Mouse (Mus musculus): ENCODE data around the gene Carmil1. TPM values are rescaled to one million over a fixed set of nuclear protein-coding genes. Genes with fewer than 3 reads are reported as not detected.
A peak's percentile ranks its signal among the peaks of the same experiment; 100 is the strongest.

The Carmil1 gene
- polyA plus RNA-seq, 1 experiment from 2014 or later = 17.5 TPM

- no peaks in the 10 kb centered on the region for H3K4me1 ChIP-seq
- no peaks in the 10 kb centered on the region for H3K36me3 ChIP-seq
- no peaks in the 10 kb centered on the region for H3K27me3 ChIP-seq (ENCODE audit: low read depth, poor library complexity, severe bottlenecking)
- H3K9me3 ChIP-seq (replicated peaks) = no peaks in the 10 kb centered on the region
- no peak for DNase-seq (ENCODE audit: low spot score)
- H3K27ac ChIP-seq (replicated peaks) = no peak overlapping the region
- H3K4me3 ChIP-seq = no peak overlapping the region
- 71% methylated on average over 2 of the region's 2 CpGs for WGBS
Measured at GRCm38 (mm10) chr13:24001797-24002196, 278.8 kb downstream of the Carmil1 start.

- Histone ChIP-seq H3K4me3 (no peak overlapping the region), H3K27me3 (ENCODE audit: low read depth, poor library complexity, severe bottlenecking) (no peaks in the 10 kb centered on the region), H3K27ac (replicated peaks) (no peak overlapping the region), H3K9me3 (replicated peaks) (no peaks in the 10 kb centered on the region), H3K4me1 (no peaks in the 10 kb centered on the region), H3K36me3 (no peaks in the 10 kb centered on the region)
- no peak for DNase-seq (ENCODE audit: low spot score)
- 76% methylated on average over 2 of the region's 2 CpGs for WGBS
Measured at GRCm38 (mm10) chr13:24001081-24001480, 279.5 kb downstream of the Carmil1 start.

GRCm38 (mm10) chr13:23998826-23999225 lies 281.8 kb downstream of the Carmil1 start:
- Histone ChIP-seq H3K36me3 (no peaks in the 10 kb centered on the region), H3K27ac (replicated peaks) (no peak overlapping the region), H3K9me3 (replicated peaks) (no peaks in the 10 kb centered on the region), H3K27me3 (ENCODE audit: low read depth, poor library complexity, severe bottlenecking) (peaks cover 9% of the 10 kb centered on the region), H3K4me3 (no peak overlapping the region), H3K4me1 (no peaks in the 10 kb centered on the region; the same call in 1 of the 2 replicates)
- no peak for DNase-seq (ENCODE audit: low spot score)
- 84% methylated on average over 2 of the region's 2 CpGs for WGBS

- peaks cover 43% of the 10 kb centered on the region for H3K27me3 ChIP-seq (ENCODE audit: low read depth, poor library complexity, severe bottlenecking)
- no peak overlapping the region for H3K27ac ChIP-seq (replicated peaks)
- H3K4me3 ChIP-seq = no peak overlapping the region
- no peaks in the 10 kb centered on the region for H3K9me3 ChIP-seq (replicated peaks)
- peaks cover 11% of the 10 kb centered on the region for H3K4me1 ChIP-seq
- no peaks in the 10 kb centered on the region for H3K36me3 ChIP-seq
- DNase-seq (ENCODE audit: low spot score) = no peak
- 77% methylated on average over 3 of the region's 3 CpGs for WGBS
Measured at GRCm38 (mm10) chr13:23994756-23995155, 285.8 kb downstream of the Carmil1 start.

GRCm38 (mm10) chr13:23994024-23994423 lies 286.6 kb downstream of the Carmil1 start:
- Histone ChIP-seq H3K27ac (replicated peaks) (no peak overlapping the region), H3K27me3 (ENCODE audit: low read depth, poor library complexity, severe bottlenecking) (peaks cover 43% of the 10 kb centered on the region), H3K36me3 (no peaks in the 10 kb centered on the region), H3K9me3 (replicated peaks) (no peaks in the 10 kb centered on the region), H3K4me3 (no peak overlapping the region), H3K4me1 (peaks cover 11% of the 10 kb centered on the region)
- DNase-seq (ENCODE audit: low spot score) = no peak
- WGBS = 13% methylated on average over 9 of the region's 9 CpGs

GRCm38 (mm10) chr13:23990928-23991327 lies 289.7 kb downstream of the Carmil1 start, which contains the start of gene Scgn:
Gene Scgn, minus strand, starts transcription at chr13:23991214.
- Histone ChIP-seq H3K27ac (replicated peaks) (no peak within 1 kb of the TSS), H3K4me3 (peak within 1 kb of the TSS; percentile 47), H3K36me3 (no peaks in the 10 kb centered on the region), H3K9me3 (replicated peaks) (no peaks in the 10 kb centered on the region), H3K4me1 (peaks cover 11% of the 10 kb centered on the region), H3K27me3 (ENCODE audit: low read depth, poor library complexity, severe bottlenecking) (peaks cover 43% of the 10 kb centered on the region)
- DNase-seq (ENCODE audit: low spot score) = peak; percentile 70
- under 1% methylated on average over 20 of the region's 20 CpGs for WGBS

GRCm38 (mm10) chr13:23990451-23990850 lies 290.1 kb downstream of the Carmil1 start:
- no peaks in the 10 kb centered on the region for H3K9me3 ChIP-seq (replicated peaks)
- WGBS = 48% methylated on average over 5 of the region's 5 CpGs
- H3K27ac ChIP-seq (replicated peaks) = no peak overlapping the region
- H3K4me1 ChIP-seq = peaks cover 11% of the 10 kb centered on the region
- no peak for DNase-seq (ENCODE audit: low spot score)
- no peaks in the 10 kb centered on the region for H3K36me3 ChIP-seq
- peaks cover 43% of the 10 kb centered on the region for H3K27me3 ChIP-seq (ENCODE audit: low read depth, poor library complexity, severe bottlenecking)
- H3K4me3 ChIP-seq = no peak overlapping the region

- WGBS = 51% methylated on average over 3 of the region's 3 CpGs
- H3K27ac ChIP-seq (replicated peaks) = no peak overlapping the region
- no peaks in the 10 kb centered on the region; the same call in 1 of the 2 replicates for H3K27me3 ChIP-seq (ENCODE audit: low read depth, poor library complexity, severe bottlenecking)
- no peaks in the 10 kb centered on the region for H3K4me1 ChIP-seq
- DNase-seq (ENCODE audit: low spot score) = no peak
- no peak overlapping the region for H3K4me3 ChIP-seq
- no peaks in the 10 kb centered on the region for H3K9me3 ChIP-seq (replicated peaks)
- H3K36me3 ChIP-seq = no peaks in the 10 kb centered on the region
Measured at GRCm38 (mm10) chr13:23985130-23985529, 295.5 kb downstream of the Carmil1 start.

GRCm38 (mm10) chr13:23972271-23972670 lies 308.3 kb downstream of the Carmil1 start:
- H3K36me3 ChIP-seq = no peaks in the 10 kb centered on the region
- no peak overlapping the region for H3K4me3 ChIP-seq
- no peaks in the 10 kb centered on the region for H3K9me3 ChIP-seq (replicated peaks)
- 73% methylated on average over 5 of the region's 5 CpGs for WGBS
- H3K27ac ChIP-seq (replicated peaks) = no peak overlapping the region
- no peaks in the 10 kb centered on the region for H3K4me1 ChIP-seq
- DNase-seq (ENCODE audit: low spot score) = no peak
- no peaks in the 10 kb centered on the region for H3K27me3 ChIP-seq (ENCODE audit: low read depth, poor library complexity, severe bottlenecking)

- H3K4me1 ChIP-seq = no peaks in the 10 kb centered on the region
- no peaks in the 10 kb centered on the region for H3K36me3 ChIP-seq
- no peak for DNase-seq (ENCODE audit: low spot score)
- WGBS = 67% methylated on average over 2 of the region's 2 CpGs
- no peak overlapping the region for H3K4me3 ChIP-seq
- H3K27ac ChIP-seq (replicated peaks) = no peak overlapping the region
- no peaks in the 10 kb centered on the region for H3K9me3 ChIP-seq (replicated peaks)
- H3K27me3 ChIP-seq (ENCODE audit: low read depth, poor library complexity, severe bottlenecking) = no peaks in the 10 kb centered on the region
Measured at GRCm38 (mm10) chr13:23971870-23972269, 308.7 kb downstream of the Carmil1 start.

GRCm38 (mm10) chr13:23964909-23965308 lies 315.7 kb downstream of the Carmil1 start:
- DNase-seq (ENCODE audit: low spot score) = no peak
- Histone ChIP-seq H3K36me3 (no peaks in the 10 kb centered on the region), H3K27ac (replicated peaks) (no peak overlapping the region), H3K27me3 (ENCODE audit: low read depth, poor library complexity, severe bottlenecking) (no peaks in the 10 kb centered on the region), H3K4me1 (no peaks in the 10 kb centered on the region), H3K9me3 (replicated peaks) (no peaks in the 10 kb centered on the region), H3K4me3 (no peak overlapping the region)
- WGBS = 87% methylated on average over 2 of the region's 2 CpGs

Other genes with a start within 250 kb of the Carmil1 start
- 0.34 and 0.42 TPM in 2 replicates for gene Cmah, start 46.6 kb upstream of the Carmil1 start, polyA plus RNA-seq (2016; fragmentation: Nextera tagmentation; extraction: Ambion mirVana)

Measured in midbrain, embryonic 10.5 days (tissue).